Mouse (Mus musculus) neutrophil, adult 5-6 weeks (primary cell): ENCODE data around the gene Ghrhr. TPM values are rescaled to one million over a fixed set of nuclear protein-coding genes. Genes with fewer than 3 reads are reported as not detected.

ENCODE experiments used
- ATAC-seq: fragments of 151-379, 151-347 bp; 2 replicates; pipeline ENCODE4 v1.8.0; 2017; ENCODE audit warnings: mild to moderate bottlenecking, moderate TSS enrichment; ENCODE audit not compliant: insufficient number of reproducible peaks, poor library complexity, low FRiP score, severe bottlenecking; ENCODE audit errors: extremely low read depth
- total RNA-seq: library from RNA; stranded (forward); fragments of 200-1000 nt; gene quantifications from 2 replicates; pipeline ENCODE4 v1.2.3, GENCODE M21; 2017

The Ghrhr gene
- total RNA-seq, 1 experiment from 2014 or later, result not detected

DNA sequence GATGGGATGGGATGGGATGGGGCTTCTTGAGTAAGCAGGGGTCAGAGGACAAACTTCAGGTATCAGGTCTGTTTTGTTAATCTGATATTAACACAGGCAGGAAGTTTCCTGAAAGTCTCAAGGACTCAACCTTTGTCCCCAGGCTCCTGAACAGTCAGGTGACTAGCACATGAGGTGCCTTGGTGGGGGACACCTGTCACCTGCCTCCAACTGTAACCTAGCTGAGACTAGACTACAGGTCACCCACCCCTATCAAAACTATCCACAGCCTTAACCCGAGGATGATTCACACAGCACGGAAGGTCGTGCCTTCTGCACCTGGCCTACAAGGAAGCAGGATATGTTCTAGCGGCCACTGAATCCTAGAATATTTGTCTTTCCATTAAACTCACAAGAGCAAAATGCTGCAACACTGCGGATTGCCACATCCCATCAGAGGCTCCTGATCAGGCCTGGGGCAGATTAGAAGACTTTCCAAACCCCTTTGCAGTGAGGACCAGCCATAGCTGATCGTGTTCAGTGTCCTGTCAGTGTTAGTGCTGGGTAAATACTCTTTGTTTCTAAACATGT lies 25.6 kb upstream of the Ghrhr start:
- no peak for ATAC-seq

GRCm38 (mm10) chr6:55351712-55352111 lies 24.4 kb upstream of the Ghrhr start:
- ATAC-seq, result no peak

- no peak for ATAC-seq
These were observed 22.2 kb upstream of the Ghrhr start for GRCm38 (mm10) chr6:55353711-55354445.

- ATAC-seq, result no peak
These were observed 21.5 kb upstream of the Ghrhr start for GRCm38 (mm10) chr6:55354456-55355117.

- ATAC-seq, result no peak
These were observed 20.5 kb upstream of the Ghrhr start for GRCm38 (mm10) chr6:55355575-55355974.

DNA sequence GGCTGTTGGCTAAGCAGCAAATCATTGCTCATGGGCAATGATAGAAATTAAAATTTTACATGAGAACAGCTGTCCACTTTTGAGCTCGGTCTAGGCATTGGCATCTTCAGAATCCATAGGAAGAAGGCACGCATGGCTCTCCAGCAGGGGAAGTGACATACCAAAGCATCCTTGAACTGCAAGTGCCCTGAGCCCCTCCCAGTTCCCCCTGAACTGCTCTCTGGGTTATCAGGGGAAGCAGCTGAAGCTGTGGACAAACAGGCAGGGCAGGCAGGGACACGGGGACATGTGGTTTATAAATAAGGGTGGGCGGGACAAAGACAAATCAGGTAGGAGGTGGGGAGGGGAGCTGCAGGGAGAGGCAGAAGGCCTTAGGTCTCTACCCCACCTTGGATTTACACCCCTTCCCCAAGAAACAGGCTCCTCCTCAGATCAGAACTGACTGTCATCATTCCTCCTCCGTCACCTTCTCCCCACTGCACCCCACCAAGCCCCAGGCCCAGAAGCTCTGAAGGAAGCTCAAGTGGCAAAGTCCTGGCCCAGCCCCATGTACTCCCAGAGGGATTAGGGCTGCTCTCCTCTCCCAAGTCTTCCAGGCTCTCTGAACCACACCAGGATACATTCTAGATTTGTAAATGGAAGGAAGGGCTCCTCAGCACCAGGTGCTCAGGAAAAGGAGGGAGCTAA lies 19.9 kb upstream of the Ghrhr start:
- ATAC-seq, result no peak

DNA sequence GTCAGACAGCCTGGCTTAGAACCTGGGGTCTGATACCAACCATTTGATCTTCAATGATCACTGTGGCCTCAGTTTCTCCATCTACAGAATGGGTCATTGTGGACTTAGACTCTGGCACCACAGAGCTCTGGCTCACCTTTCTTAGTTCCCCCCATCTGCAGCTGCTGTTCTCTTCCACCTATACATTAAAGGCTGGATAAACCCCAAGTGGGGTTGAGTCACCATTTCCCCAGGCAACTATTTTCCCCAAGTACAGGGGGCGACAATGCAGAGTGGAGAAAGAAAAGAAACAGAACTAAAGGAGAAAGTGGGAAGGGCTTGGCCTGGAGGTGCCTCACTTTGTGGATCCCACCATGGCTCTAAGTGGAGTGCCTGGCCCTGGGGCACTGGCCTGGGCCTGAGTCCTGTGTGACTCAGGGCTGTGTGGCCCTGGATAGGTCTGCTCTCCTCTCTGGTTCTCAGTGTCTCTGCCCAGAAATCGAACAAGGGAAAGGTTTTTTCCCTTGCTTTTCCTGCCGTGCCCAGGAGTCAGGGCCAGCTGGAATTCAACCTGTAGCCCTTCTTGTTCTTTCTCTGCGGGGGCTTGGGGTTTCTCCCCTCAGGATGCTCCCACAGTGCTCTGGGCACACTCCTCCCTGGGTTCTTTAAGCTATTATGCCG lies 19.0 kb upstream of the Ghrhr start:
- ATAC-seq, result no peak

DNA sequence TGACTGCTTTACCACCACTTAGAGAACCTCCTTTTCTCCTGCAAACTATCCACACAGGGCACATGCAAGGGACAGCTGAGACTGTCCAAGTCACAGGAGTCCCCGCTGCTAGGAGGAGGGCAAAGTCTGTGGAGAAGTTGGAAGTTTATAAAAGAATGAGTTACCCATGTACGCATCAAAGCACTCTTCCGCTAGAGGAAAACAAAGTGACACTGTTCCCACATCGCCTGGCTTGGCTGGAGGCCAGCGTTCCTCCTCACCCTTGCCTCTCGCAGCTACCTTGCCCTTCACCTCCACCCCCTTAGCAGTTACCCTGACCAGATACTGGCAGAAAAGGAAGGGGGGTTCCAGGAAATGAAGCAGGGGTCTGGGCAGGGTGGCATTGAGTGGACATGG lies 18.5 kb upstream of the Ghrhr start:
- ATAC-seq, result no peak

- no peak for ATAC-seq
These were observed 17.4 kb upstream of the Ghrhr start for GRCm38 (mm10) chr6:55358731-55359143.

- ATAC-seq, result no peak
These were observed 13.4 kb upstream of the Ghrhr start for GRCm38 (mm10) chr6:55362663-55363062.

- ATAC-seq, result no peak
These were observed 9.0 kb upstream of the Ghrhr start for GRCm38 (mm10) chr6:55367126-55367525.

DNA sequence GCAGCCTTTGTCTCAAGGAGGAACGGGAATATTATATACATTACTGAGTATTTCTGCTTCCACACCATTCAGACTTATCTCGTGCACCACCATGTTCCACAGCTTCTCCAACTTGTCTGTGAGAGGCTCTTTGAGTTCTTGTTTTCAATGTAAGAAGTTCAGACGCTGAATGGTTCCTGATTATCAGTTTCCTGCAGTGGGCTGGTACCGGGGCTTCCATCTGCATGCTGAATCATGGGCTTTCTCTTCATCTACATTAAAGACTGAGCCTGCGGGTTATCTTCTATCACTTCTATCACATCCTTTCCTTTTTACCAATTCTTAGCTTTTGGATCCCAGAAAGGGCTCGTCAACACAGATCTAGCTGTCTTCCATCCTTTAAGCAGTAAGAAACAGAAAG lies 5.3 kb upstream of the Ghrhr start:
- ATAC-seq, result no peak

DNA sequence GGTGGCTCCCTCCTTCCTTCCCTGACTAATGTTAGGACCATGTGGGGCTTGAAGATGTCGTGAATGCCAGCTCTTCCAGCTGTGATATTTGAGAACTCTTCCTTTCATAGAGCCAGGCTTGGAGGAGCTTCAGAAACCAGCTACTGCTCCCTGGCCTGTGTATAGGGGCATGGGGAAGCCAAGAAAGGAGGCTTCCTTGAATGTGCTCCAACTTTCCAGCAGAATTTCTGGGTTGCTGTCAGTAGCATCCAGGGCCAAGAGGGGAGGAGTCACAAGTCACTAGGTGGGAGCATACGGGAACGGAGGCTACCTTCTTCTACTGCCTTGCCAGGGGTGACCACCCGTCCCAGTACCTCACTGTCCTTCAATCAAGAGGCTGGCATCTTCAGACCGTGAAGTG lies 416 bp downstream of the Ghrhr start:
- no peak for ATAC-seq

GRCm38 (mm10) chr6:55377461-55377860 lies 1.4 kb downstream of the Ghrhr start:
- ATAC-seq, result no peak

GRCm38 (mm10) chr6:55379641-55380335 lies 3.7 kb downstream of the Ghrhr start:
- no peak for ATAC-seq

DNA sequence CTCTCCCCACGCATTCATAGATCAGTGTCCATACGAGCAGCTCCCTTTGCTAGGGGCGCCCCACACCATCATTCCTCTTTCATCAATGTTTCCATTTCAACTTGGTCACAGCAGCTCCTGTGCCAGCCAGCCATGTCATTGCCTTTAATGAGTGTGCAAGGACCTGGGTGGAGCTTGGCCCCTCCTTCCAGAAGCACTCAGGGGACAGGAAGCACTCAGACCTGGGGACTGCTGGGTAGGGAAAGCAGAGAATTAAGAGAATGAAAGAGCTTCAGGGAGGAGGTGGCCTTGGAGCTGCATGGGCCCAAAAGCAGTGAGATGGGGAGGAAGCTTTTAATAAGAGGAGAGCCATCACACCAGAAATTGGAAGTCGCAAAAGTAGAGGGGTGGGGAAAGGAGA lies 5.9 kb downstream of the Ghrhr start:
- no peak for ATAC-seq

- ATAC-seq, result no peak
These were observed 7.8 kb downstream of the Ghrhr start for GRCm38 (mm10) chr6:55383897-55384296.

GRCm38 (mm10) chr6:55384356-55384951 lies 8.4 kb downstream of the Ghrhr start:
- no peak for ATAC-seq
